Mouse (Mus musculus): ENCODE measurements around the gene Prkci. TPM values are rescaled to one million over a fixed set of nuclear protein-coding genes. Genes with fewer than 3 reads are reported as not detected.

Prkci gene
- polyA plus RNA-seq, 1 experiment from 2014 or later, result 15.1 TPM

- 47% methylated on average over 11 of the region's 11 CpGs for WGBS
- no peak overlapping the region for H3K9ac ChIP-seq
- no peaks in the 10 kb centered on the region for H3K36me3 ChIP-seq
- no peak overlapping the region for H3K4me3 ChIP-seq
- H3K9me3 ChIP-seq (replicated peaks), result no peaks in the 10 kb centered on the region
- H3K4me1 ChIP-seq (replicated peaks), result 0 out of 2 replicates have a peak, but pooled peaks cover 2% of the 10 kb centered on the region
- no peak for ATAC-seq (replicated peaks; ENCODE audit: insufficient number of reproducible peaks, insufficient read depth, low FRiP score, low read depth)
- H3K27ac ChIP-seq, result no peak overlapping the region
- no peak overlapping the region for H3K4me2 ChIP-seq
- no peaks in the 10 kb centered on the region for H3K27me3 ChIP-seq
These were observed 80.3 kb downstream of the Prkci start for GRCm38 (mm10) chr3:31075808-31076207.

DNA sequence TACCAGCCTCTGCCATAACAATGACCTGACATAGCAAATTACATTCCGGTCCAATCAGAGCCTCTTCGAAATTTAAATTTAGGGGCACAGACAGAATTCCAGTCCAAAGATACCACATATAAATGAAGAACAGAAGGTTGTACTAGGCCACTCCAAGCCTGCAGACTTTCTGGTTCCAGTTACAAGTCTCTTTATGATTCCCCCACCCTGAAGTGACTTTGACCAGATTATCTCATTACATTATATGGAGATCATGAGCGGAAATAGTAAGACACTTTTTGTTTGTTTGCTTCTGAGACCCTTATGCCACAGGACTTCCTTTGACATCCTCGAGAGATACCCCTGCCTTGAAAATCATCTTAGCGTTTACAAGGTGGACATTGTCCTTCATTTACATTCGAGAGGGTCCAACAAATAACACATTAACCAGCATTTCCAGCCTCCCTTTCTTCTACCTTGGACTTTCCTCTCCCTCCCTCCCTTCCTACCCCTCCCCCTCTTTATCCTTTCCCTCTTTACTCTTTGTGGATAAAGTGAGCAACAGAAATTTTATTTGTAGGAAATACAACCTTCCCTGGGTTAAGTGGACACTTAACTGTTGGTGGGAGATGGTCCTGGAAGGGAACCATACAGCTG is 81.6 kb downstream of the Prkci start:
- Histone ChIP-seq H3K9me3 (replicated peaks) (no peaks in the 10 kb centered on the region), H3K27me3 (no peaks in the 10 kb centered on the region), H3K27ac (no peak overlapping the region), H3K4me2 (no peak overlapping the region), H3K36me3 (no peaks in the 10 kb centered on the region), H3K9ac (no peak overlapping the region), H3K4me1 (replicated peaks) (0 out of 2 replicates have a peak, but pooled peaks cover 2% of the 10 kb centered on the region), H3K4me3 (no peak overlapping the region)
- WGBS, result 86% methylated on average over 6 of the region's 6 CpGs
- ATAC-seq (replicated peaks; ENCODE audit: insufficient number of reproducible peaks, insufficient read depth, low FRiP score, low read depth), result no peak

DNA sequence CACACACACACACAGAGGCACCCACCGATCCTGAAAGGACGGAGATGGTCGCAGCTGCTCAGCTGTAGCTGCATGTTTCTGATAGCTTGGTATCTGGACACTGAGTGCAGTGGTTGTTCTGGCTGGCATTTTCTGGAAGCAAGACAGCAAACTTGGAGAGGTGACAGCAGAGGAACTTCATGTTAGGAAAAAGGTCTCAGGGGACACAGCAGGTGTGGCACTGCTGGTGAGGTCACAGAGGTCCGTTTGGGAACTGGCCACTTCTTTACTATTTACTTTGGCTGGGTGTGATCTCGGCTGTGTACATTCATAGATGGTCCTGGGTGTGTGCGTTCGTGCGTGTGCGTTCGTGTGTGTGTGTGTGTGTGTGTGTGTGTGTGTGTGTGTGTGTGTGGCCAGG is 83.9 kb downstream of the Prkci start:
- H3K27me3 ChIP-seq, result no peaks in the 10 kb centered on the region
- WGBS, result 61% methylated on average over 10 of the region's 10 CpGs
- ATAC-seq (replicated peaks; ENCODE audit: insufficient number of reproducible peaks, insufficient read depth, low FRiP score, low read depth), result no peak

DNA sequence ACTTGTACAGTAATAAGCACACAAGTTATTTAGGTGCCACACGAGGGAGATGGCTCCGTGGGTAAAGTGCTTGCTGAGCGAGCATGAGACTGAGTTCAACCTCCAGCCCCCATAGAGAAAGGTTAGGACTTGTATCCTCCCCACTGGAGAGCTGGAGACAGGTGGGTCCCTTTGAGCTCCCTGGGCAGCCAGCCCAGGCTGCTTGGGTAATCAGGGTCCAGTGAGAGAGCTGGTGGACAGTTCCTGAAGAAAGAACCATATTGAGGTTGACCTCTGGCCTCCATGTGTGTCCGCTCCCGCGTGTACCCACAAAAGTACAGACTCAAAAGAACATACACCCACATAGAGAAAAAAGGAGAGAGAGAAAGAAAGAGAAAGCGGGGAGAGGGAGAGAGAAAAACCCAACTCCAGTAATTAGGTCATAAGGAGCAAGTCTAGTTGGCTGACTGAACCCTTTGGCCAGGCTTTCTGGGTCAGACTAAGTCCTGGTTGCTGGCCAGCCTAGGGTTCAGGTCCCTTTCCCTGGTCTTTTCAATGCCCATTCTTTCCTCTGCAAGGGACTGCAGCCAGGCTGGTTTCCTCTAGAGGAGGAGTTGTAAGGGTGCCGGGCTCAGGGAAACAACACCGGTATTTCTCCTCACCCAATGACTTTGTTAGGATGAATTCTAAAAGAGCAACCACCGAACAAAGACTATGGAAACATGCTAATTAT is 85.4 kb downstream of the Prkci start:
- ATAC-seq (replicated peaks; ENCODE audit: insufficient number of reproducible peaks, insufficient read depth, low FRiP score, low read depth), result no peak
- Histone ChIP-seq H3K4me2 (no peak overlapping the region), H3K36me3 (no peaks in the 10 kb centered on the region), H3K9ac (no peak overlapping the region), H3K9me3 (replicated peaks) (no peaks in the 10 kb centered on the region), H3K27ac (no peak overlapping the region), H3K4me3 (no peak overlapping the region), H3K27me3 (no peaks in the 10 kb centered on the region), H3K4me1 (replicated peaks) (peaks cover 9% of the 10 kb centered on the region)
- whole genome bisulfite sequencing, result 81% methylated on average over 10 of the region's 10 CpGs

More for the DNA sequence above, 83.9 kb downstream of the Prkci start:
- H3K27ac ChIP-seq, result no peak overlapping the region
- no peaks in the 10 kb centered on the region for H3K9me3 ChIP-seq (replicated peaks)
- H3K9ac ChIP-seq, result no peak overlapping the region
- peaks cover 9% of the 10 kb centered on the region for H3K4me1 ChIP-seq (replicated peaks)
- H3K4me2 ChIP-seq, result no peak overlapping the region
- no peak overlapping the region for H3K4me3 ChIP-seq
- no peaks in the 10 kb centered on the region for H3K36me3 ChIP-seq

- Histone ChIP-seq H3K9ac (no peak overlapping the region), H3K4me1 (replicated peaks) (peaks cover 9% of the 10 kb centered on the region), H3K27me3 (no peaks in the 10 kb centered on the region), H3K9me3 (replicated peaks) (no peaks in the 10 kb centered on the region), H3K4me3 (no peak overlapping the region), H3K36me3 (no peaks in the 10 kb centered on the region), H3K4me2 (no peak overlapping the region), H3K27ac (no peak overlapping the region)
- ATAC-seq (replicated peaks; ENCODE audit: insufficient number of reproducible peaks, insufficient read depth, low FRiP score, low read depth), result no peak
- WGBS, result 81% methylated on average over 12 of the region's 13 CpGs
These were observed 87.4 kb downstream of the Prkci start for GRCm38 (mm10) chr3:31082838-31083506.

- Histone ChIP-seq H3K4me3 (no peak overlapping the region), H3K9me3 (replicated peaks) (no peaks in the 10 kb centered on the region), H3K27ac (no peak overlapping the region), H3K4me2 (no peak overlapping the region), H3K4me1 (replicated peaks) (peaks cover 9% of the 10 kb centered on the region), H3K9ac (no peak overlapping the region), H3K27me3 (no peaks in the 10 kb centered on the region), H3K36me3 (no peaks in the 10 kb centered on the region)
- 37% methylated on average over 12 of the region's 12 CpGs for WGBS
- no peak for ATAC-seq (replicated peaks; ENCODE audit: insufficient number of reproducible peaks, insufficient read depth, low FRiP score, low read depth)
These were observed 88.1 kb downstream of the Prkci start for GRCm38 (mm10) chr3:31083507-31084245.

DNA sequence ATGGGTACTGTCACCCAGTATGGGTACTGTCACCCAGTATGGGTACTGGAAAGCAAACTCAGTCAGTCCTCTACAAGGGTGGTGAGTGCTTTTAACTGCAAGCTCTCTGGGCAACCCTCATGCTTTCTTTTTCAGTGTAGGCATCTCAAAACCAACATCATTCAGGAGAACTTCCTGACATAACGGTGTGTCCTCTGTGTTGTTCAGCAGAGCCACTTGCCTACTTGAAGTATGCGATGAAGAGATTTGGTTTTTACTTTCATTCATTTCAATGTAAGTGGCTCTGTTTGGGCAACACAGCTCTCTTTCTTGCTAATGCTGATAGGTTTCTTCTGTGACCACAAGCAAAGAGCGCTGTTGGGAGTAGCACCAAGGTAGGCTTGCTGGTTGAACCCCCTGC is 89.5 kb downstream of the Prkci start:
- H3K27me3 ChIP-seq, result no peaks in the 10 kb centered on the region
- H3K27ac ChIP-seq, result no peak overlapping the region
- H3K4me2 ChIP-seq, result no peak overlapping the region
- H3K9me3 ChIP-seq (replicated peaks), result no peaks in the 10 kb centered on the region
- H3K4me3 ChIP-seq, result no peak overlapping the region
- no peak for ATAC-seq (replicated peaks; ENCODE audit: insufficient number of reproducible peaks, insufficient read depth, low FRiP score, low read depth)
- H3K9ac ChIP-seq, result no peak overlapping the region
- H3K36me3 ChIP-seq, result no peaks in the 10 kb centered on the region
- WGBS, result 83% methylated on average over 3 of the region's 3 CpGs
- H3K4me1 ChIP-seq (replicated peaks), result peaks cover 7% of the 10 kb centered on the region

DNA sequence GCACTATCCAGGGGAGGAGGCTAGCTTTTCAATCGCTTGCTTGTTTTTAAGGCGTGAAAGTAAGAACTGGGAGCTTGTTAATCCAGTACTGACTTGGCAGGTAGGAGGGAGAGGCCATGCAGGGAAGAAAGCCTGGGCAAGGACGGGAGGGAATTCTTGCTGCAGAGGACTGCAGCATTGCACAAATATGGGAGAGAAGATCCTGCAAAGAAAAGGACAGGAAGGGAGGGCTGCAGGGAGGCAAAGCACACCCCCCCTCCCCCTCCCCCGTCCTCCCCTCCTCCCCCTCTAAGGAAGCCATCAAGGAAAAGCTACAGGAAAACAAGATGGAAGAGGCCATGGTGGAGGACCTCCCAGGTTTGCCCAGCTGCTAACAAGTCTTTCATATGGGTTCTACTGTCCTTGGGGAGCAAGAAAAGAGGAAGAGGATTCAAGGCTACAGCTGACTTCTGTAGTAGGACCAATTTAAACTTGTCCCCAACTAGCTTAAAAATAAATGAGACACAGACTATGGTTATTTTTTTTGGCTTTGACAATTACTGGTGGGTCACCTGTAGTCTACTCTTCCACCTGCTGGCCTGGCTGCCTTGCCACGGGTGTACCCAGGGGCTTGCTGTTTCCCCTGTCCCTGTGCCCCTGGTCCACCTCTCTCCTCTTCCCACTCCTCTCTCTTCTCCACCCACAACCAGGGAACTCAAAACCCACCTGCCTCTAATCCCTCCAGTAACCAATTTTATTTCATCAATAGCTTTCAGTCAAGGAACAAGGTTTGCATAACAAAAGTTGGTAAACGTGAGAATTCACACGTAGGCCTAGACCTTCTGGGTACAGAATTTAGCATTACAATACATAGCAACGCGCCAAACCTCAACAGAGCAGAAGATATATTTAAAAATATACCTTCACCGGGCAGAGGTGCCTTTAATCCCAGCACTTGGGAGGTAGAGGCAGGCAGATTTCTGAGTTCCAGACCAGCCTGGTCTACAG is 93.5 kb downstream of the Prkci start:
- H3K9me3 ChIP-seq (replicated peaks), result no peaks in the 10 kb centered on the region
- H3K4me3 ChIP-seq, result no peak overlapping the region
- H3K27me3 ChIP-seq, result no peaks in the 10 kb centered on the region
- 63% methylated on average over 9 of the region's 10 CpGs for WGBS
- H3K4me1 ChIP-seq (replicated peaks), result peaks cover 5% of the 10 kb centered on the region
- no peak overlapping the region for H3K9ac ChIP-seq
- no peaks in the 10 kb centered on the region for H3K36me3 ChIP-seq
- H3K27ac ChIP-seq, result no peak overlapping the region
- H3K4me2 ChIP-seq, result no peak overlapping the region
- no peak for ATAC-seq (replicated peaks; ENCODE audit: insufficient number of reproducible peaks, insufficient read depth, low FRiP score, low read depth)

- H3K9me3 ChIP-seq (replicated peaks), result no peaks in the 10 kb centered on the region
- H3K36me3 ChIP-seq, result no peaks in the 10 kb centered on the region
- H3K9ac ChIP-seq, result no peak overlapping the region
- no peaks in the 10 kb centered on the region for H3K27me3 ChIP-seq
- no peak overlapping the region for H3K27ac ChIP-seq
- H3K4me1 ChIP-seq (replicated peaks), result peaks cover 5% of the 10 kb centered on the region
- H3K4me2 ChIP-seq, result no peak overlapping the region
- WGBS, result 48% methylated on average over 7 of the region's 7 CpGs
- ATAC-seq (replicated peaks; ENCODE audit: insufficient number of reproducible peaks, insufficient read depth, low FRiP score, low read depth), result no peak
- H3K4me3 ChIP-seq, result no peak overlapping the region
These were observed 94.4 kb downstream of the Prkci start for GRCm38 (mm10) chr3:31089956-31090355.

GRCm38 (mm10) chr3:31093196-31093595 is 97.6 kb downstream of the Prkci start:
- H3K36me3 ChIP-seq, result no peaks in the 10 kb centered on the region
- peak overlapping the region; percentile 75; the same call in 1 of the 2 replicates for H3K9ac ChIP-seq
- H3K4me2 ChIP-seq, result peak overlapping the region; percentile 79
- H3K9me3 ChIP-seq (replicated peaks), result no peaks in the 10 kb centered on the region
- H3K4me1 ChIP-seq (replicated peaks), result peaks cover 18% of the 10 kb centered on the region
- no peaks in the 10 kb centered on the region for H3K27me3 ChIP-seq
- H3K4me3 ChIP-seq, result peak overlapping the region; percentile 90
- 8% methylated on average over 13 of the region's 13 CpGs for WGBS
- peak overlapping the region; percentile 100 for H3K27ac ChIP-seq
- ATAC-seq (replicated peaks; ENCODE audit: insufficient number of reproducible peaks, insufficient read depth, low FRiP score, low read depth), result no peak
